Mouse (Mus musculus) retina, adult 2 months (tissue): Measurements from ENCODE around the gene Fam69b.

Experiments
- DNase-seq: peaks from one replicate; pipeline ENCODE4 v3.0.0-alpha.2; 2012; ENCODE audit warnings: low read depth, low spot score

The Fam69b gene

GRCm38 (mm10) chr2:26627921-26628739 lies at the start of gene Fam69b:
TSS of gene Fam69b (plus strand) at chr2:26628457.
- DNase-seq, result peak; percentile 42

DNA sequence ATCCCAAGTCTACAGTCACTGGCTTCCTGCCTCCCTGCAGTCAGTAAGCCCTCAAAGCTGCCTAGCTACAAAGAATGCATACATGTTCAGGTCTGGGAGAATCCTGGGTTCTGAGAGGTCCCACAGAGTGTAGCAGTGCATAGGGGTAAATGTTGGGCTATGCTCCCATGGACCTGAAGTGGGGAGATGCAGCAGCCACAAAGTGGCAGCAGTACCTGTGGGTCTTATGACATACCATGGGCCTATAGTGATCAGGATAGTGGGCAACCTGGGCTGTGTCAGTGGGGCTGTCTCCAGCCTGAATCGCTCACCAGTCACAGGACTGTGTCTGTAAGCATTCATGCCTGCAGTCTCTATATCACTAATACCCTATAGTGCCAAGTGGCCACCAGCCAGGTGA lies 48.5 kb upstream of the Fam69b start, which contains the start of gene Egfl7:
TSS of gene Egfl7 (plus strand) at position 301 of the 400 bp plus-strand sequence.
- DNase-seq, result no peak

GRCm38 (mm10) chr2:26580751-26581150 lies 47.5 kb upstream of the Fam69b start:
- no peak for DNase-seq

DNA sequence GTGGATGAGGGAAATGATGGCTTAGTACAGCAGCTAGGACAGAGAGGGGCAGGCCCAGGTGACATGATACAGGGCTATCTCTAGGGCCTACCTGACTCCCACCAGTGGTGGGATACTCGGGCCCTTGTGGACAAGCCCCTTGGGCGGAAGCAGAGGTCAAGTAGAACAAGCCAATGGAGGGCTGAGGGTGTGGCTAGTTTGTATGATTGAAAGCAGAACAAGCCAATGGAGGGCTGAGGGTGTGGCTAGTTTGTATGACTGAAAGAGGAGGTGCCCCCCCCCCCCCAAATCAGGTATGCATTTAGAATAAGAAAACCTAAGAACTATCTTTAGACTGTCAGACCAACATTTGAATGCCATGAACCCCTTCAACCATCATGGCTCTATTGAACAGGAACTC lies 46.1 kb upstream of the Fam69b start:
- no peak for DNase-seq

DNA sequence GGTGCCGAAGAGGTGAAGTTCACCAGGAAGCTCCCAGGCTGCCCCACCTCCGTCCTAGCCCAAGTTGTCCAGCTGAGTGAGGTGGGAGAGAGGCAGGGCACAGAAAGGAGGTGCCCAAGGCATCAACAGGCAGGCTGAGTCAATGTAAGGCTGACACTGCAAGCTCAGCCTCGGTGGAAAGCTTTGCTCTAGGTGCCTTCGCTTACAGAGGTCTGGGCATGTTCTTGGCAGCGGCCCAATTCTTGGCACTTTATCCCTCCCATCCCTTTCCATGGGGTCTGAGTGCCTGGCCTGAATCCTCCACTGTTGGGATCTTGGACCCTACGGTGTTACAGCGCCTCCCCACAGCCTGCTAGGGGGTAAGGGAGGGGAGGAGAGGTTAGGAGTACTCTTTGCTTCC lies 45.5 kb upstream of the Fam69b start:
- no peak for DNase-seq

DNA sequence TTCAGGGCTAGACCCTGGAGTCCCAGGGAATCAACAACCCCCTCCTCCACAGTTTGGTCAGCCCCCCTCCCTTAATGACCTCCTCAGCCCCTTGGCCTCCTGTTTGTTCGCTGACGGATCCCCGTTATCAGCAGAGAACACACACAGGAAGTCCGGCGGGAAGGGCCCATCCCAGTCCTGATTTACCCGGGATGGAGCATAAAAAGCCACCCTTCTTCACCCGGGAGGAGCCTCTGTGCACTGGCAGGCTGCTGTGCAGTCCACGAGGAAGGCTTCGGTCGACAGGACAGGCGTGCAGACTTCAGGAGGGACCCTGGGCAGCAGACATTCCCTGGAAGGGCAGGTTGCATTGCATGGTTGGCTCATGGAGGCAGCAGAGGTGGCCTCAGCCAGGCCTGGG lies 44.6 kb upstream of the Fam69b start:
- no peak for DNase-seq

DNA sequence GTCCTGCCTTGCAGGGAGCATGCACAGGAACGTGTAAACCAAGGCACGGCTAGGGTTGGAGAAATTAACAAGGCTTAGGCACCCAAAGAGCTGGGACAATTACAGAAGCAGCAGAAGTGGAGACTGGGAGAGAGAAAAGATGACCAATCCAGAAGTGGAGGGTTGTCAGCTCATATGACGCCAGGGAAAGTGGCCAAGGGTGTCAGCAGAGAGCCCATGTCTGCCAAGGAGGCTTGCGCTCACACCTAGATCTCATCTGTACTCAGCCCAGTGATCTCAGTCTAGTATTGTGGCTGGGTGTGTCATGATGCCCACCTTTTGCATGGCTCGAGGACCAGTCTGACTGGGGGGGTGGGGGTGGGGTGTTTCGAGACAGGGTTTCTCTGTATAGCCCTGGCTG lies 42.5 kb upstream of the Fam69b start:
- DNase-seq, result no peak

GRCm38 (mm10) chr2:26586294-26587043 lies 41.8 kb upstream of the Fam69b start, which contains the start of gene Gm20532:
TSS of gene Gm20532 (plus strand) at chr2:26586639.
- DNase-seq, result no peak

DNA sequence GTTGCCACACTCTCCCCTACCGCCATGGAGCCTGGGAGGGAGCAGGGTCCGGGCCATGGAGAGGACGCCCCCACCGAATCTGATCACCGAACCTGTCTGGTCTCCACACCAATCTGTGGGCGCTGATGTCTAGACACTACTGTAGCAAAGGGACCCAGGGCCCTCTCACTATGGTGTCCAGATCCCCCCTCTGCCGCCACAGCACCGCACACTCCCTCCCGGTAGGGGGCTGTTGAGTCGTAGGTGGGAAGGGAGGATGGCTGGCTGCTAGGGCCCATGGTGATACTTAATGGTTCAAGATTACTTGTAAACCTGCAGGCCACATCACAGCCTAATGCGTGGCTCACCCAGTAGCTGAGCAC lies 41.2 kb upstream of the Fam69b start:
- DNase-seq, result no peak

DNA sequence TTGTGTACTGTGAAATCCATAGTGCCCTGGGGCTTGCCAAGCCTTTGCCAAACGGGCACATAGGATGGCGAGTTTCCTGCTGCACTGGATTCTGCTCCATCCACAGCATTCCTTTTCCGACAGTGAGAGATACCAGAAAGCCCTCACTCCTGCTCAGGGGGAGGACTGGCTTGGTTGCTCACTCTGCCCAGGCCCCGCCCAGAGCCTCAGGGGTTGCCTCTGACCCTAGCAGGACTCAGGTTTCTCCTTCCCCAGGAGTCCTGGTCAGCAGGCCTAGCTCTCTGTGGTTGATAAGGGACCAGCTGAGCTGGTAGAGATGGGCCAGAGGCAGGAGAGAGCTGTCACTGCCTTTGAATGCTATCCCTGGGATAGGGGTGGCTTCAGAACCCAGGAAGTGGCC lies 39.7 kb upstream of the Fam69b start:
- DNase-seq, result no peak

- no peak for DNase-seq
Measured at GRCm38 (mm10) chr2:26589284-26589683, 39.0 kb upstream of the Fam69b start.

GRCm38 (mm10) chr2:26590282-26590681 lies 38.0 kb upstream of the Fam69b start:
- no peak for DNase-seq

DNA sequence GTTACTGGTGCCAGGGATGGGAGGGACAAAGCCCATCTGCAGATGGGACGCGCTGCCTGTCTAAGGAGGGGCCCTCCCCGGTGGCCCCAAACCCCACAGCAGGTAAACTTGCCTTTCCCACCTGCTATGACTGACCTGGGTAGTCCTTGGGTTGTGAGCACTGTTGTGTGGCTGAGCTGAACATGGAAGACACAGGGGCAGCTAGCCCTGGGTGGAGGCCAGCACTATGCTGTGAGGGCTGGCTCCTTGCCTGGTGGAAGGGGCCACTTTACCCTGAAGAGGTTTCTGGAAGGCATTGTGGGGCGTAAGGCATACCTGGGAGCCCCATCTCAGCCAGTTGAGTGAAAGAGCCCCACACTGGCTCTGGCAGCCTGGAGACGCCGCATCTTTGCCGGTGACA lies 37.3 kb upstream of the Fam69b start:
- no peak for DNase-seq

GRCm38 (mm10) chr2:26591416-26591815 lies 36.8 kb upstream of the Fam69b start:
- DNase-seq, result no peak

GRCm38 (mm10) chr2:26593211-26594021 lies 34.8 kb upstream of the Fam69b start:
- no peak for DNase-seq

DNA sequence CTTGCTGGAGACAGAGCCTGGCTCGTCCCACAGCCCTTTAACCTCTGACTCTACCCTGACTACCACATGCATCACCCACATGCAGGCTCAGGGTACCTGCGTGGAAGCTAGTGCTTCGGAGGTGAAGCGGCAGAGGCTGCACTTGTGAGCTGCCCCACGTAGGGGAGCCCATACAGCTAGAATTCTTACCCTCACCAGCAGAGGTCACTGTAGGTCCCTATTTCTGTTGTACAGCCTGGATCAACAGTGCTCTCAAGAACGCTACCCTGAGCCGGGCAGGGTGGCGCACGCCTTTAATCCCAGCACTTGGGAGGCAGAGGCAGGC lies 34.3 kb upstream of the Fam69b start:
- no peak for DNase-seq

- DNase-seq, result no peak
Measured at GRCm38 (mm10) chr2:26594461-26594933, 33.8 kb upstream of the Fam69b start.

DNA sequence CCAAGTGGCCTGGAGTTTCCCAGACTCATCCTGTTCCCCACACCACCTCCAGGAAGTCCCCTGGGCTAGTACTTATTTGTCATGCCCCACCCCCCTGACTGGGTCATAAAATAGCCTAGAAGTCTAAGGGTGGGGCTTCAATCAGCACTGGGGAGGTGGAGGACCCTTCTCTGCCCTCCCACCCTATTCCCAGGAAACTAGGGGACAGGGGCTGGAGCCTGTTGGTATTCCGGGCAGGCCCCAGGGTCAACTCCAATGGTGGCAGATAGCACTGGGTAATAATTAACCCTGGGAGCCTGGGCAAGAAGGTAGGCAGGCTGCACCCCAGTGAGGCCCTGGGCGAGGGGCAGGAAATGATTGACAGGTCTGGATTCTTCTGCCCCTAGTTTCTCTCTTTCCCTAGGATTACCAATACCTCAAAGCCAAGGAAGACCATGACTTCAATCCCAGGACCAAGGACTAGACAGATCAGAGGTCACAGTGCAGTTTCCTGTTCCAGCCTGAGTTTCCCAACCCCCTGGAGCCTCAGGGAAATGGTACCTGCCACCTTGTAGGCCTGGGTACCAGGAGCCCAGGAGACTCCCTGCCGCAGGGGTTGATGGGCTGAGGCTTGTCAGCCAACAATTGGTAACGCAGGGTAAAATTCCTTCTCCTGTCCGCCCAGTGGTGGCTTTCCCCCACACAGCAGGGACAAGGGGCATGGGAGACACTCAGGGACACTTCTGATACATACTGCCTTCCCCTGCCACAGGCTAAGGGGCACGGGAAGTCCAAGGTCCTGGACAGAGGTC lies 33.1 kb upstream of the Fam69b start:
- no peak for DNase-seq

GRCm38 (mm10) chr2:26595725-26596435 lies 32.4 kb upstream of the Fam69b start:
- no peak for DNase-seq

- no peak for DNase-seq
Measured at GRCm38 (mm10) chr2:26596898-26597297, 31.4 kb upstream of the Fam69b start.

GRCm38 (mm10) chr2:26597810-26598209 lies 30.4 kb upstream of the Fam69b start:
- no peak for DNase-seq
